Mouse (Mus musculus): ENCODE results near the gene Trank1.

Trank1 gene

DNA sequence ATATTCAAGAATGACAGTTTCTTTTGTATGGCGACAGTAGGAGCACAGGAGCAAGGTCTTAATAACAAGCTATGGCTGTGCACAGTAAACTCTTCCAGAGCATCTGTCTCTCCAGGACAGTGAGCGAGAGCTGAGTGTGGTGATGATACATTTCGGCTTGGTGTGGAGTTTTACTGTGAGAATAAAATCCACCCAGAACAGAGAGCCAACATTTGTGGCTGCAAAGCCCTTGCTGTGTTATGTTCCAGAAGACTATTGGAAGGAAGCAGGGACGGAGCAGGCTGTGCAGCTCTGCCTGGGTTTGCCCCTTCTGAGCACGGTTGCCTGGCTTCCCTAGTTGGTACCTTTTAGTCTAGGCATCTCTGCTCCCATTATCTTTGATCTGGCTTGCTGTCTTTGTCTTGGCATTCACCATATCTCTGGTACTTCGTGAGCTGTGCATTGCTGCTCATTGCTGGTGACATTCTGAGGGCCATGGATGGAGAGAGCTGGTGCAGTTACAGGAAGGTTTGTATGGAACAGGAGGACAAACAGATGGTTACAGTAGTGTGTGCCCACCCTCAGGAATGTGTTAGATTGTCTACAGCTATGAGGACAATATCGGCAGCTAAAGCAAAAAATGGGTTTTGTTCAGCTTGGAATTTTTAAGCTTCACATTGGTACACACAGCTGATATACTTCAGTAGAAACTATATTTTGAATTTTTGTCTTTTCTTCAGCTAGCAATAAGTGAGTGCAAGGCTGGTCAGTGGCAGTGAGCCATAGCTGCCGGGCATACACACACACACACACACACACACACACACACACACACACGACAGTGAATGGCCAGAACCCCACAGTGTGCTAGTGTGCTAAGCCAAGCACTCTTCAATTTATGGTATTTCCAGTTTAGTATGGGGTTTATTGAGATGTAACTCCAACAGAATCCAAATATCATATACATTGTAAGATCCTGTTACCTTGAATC is 69.8 kb downstream of the Trank1 start:
- no peak for DNase-seq (ENCODE audit: low read depth, low spot score)

- no peak for DNase-seq (ENCODE audit: low read depth, low spot score)
These were observed 70.9 kb downstream of the Trank1 start for GRCm38 (mm10) chr9:111382469-111382868.

DNA sequence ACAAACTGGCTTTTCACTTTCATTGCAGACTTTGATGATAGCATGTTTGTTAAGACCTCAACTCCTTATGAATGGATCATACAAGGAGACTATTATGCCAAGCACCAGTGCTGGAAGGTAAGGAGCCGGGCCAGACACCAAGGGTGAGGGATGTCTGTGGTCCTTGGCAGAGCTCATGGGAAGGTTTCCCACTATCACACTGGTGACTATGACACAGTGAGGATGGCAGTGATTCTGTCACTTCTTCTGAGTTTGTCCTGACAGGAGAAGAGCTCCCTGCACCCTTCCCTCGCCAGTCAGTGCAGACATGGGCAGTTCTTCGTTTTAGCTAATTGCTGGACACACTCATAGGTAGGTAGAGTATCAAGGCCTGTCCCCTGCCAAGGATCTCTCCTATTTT is 71.5 kb downstream of the Trank1 start:
- DNase-seq (ENCODE audit: low read depth, low spot score) = no peak

GRCm38 (mm10) chr9:111383756-111384155 is 72.2 kb downstream of the Trank1 start:
- peak; percentile 6 for DNase-seq (ENCODE audit: low read depth, low spot score)

DNA sequence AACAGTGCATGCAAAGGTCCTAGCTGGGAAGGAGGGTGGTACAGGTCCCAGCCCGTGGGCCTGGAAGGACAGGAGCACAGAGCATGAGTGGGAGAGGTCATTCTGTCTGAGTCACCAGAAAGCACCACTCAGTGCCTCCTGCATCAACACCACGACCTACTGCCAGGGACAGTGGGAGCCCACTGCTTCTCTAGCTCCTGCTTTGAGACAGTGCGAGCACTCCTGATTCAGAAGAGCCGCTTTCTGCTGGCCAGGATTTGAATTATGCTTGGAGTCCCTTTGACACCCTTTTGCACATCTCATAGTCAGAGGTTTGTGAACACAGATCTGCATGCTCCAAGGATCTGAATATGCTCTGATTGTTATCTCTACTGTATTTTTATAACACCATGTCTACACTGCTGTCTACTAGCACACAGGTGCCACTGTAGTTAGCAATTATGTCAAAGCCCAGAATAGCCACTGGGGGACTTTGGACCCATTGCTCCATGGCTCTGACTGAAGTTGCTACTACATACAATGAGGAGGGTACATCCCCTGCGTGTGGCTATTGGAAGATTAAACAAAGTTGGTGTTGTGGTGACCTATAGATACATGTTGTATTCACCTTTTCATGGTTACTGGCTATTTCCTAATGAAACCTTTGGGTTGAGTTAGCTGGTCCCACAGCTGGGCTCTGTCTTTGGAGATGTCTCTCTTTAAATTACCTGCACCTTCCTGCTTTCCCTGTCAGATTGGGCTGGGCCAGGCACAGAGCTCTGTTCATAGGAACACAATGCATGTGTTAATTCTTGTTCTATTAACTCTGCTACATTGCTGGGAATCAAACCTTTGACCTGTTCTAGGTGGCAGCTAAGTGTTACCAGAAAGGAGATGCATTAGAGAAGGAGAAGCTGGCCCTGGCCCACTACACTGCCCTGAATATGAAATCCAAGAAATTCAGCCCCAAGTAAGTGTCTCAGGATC is 74.3 kb downstream of the Trank1 start:
- DNase-seq (ENCODE audit: low read depth, low spot score) = no peak

- DNase-seq (ENCODE audit: low read depth, low spot score) = no peak
These were observed 75.0 kb downstream of the Trank1 start for GRCm38 (mm10) chr9:111386569-111386968.

- no peak for DNase-seq (ENCODE audit: low read depth, low spot score)
These were observed 76.0 kb downstream of the Trank1 start for GRCm38 (mm10) chr9:111387576-111387975.

- no peak for DNase-seq (ENCODE audit: low read depth, low spot score)
These were observed 78.5 kb downstream of the Trank1 start for GRCm38 (mm10) chr9:111390016-111390415.

DNA sequence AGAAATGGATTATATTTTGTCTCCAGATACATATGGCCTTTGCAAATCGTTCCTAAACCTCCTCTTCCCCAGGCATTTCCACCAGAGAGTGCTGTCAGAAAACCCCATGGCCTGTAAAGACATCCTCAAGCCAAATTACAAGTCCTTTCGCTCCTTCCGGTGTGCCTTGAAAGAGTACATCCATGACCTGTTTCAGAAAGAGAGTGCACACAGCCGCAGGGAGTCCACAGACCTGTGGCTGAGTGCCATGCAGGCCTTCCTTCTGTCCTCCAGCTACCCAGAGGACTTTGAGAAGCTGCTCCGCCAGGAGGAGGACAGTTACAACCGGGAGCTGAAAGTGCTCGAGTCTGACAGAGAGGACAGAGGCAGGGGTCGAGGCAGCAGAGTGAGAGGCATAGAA is 79.5 kb downstream of the Trank1 start:
- no peak for DNase-seq (ENCODE audit: low read depth, low spot score)

- DNase-seq (ENCODE audit: low read depth, low spot score) = no peak
These were observed 80.4 kb downstream of the Trank1 start for GRCm38 (mm10) chr9:111391926-111392442.

DNA sequence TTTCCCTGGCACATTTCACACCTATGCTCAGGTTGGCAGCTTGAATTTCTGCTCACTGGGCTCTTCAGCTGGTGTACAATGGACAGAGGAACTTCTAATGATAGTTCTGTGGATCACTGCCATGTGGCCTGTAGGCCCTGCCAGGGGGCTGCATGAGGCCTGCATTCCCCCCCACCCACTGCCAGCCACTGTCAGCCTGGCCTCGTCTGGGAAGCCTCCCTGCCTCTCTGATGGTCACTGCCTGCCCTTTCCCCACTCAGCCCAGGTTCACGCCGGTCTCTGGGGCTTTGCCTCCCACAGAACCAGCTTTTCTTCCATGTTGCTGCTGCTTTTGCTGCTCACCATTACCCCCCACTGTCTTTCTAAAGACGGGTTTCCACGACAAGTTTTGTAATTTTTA is 83.7 kb downstream of the Trank1 start:
- no peak for DNase-seq (ENCODE audit: low read depth, low spot score)

DNA sequence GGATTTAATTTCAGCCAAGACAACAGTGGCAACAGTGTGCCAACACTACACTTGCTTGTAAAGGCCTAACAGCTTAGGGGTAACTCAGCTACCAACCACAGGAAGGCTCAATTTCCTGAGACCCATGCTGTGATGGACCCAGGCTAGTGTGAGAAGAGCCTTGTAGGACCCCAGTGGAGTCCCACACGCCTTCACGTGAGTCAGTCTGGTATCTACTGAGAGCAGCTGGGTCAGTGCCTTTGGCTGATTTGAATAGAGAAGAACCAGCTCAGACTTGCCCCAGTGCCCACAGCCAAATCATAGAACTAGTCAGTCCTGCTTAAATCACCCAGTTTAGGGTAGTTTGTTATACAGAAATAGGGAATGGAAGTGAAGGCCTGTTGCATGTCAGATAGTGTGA is 86.5 kb downstream of the Trank1 start:
- no peak for DNase-seq (ENCODE audit: low read depth, low spot score)

- no peak for DNase-seq (ENCODE audit: low read depth, low spot score)
These were observed 88.5 kb downstream of the Trank1 start for GRCm38 (mm10) chr9:111400089-111400488.

- no peak for DNase-seq (ENCODE audit: low read depth, low spot score)
These were observed 91.6 kb downstream of the Trank1 start for GRCm38 (mm10) chr9:111403159-111403558.

DNA sequence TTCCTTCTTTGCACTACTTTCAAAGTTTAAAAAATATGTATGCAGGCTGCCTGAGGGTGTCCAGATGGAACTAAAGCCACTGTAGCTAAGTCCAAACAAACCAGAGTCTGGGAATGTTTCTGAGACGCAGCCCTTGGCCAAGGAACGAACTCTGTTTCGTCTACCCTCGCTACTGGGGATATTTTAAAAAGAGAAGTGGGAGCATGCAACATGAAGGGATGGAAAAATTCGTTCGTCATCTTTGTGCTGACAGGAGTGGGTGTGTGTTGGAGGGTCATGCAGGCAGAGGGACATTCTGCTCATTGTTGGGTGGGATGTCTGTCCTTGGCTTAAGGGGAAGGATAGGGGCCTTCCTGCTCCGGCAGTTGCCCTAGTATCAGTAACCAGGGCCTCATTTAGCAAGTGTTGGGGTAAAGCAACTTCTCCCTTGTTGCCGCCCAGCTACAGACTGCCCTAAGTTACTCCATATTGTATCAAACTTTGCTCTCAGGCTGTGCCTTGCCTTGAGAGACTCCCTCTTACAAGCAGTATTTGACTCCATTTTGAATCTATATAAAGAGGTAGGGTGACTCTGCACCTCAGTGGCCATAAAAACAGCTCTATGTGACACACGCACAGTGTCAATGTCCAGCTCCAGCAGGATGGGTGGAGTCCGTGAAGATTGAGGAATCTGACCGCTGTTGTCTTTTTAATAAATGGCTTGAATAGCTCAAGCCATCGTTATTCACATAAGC is 93.0 kb downstream of the Trank1 start:
- DNase-seq (ENCODE audit: low read depth, low spot score) = no peak

DNA sequence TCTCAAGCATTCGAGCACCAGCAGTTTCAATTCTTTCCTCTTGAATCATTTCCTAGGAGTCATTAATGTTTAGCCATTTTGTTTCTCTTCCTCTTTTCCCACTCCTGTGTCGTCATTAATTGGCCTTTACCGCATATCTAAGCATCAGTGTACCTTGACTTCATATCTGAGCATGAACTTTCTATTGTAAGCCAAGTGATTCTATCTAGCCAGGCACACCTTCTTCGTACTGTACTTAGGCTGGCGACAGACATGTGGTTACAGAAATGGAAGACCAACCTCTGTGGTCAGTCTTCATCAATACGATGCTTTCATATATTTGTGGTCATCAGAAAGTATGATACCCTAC is 93.5 kb downstream of the Trank1 start:
- no peak for DNase-seq (ENCODE audit: low read depth, low spot score)

GRCm38 (mm10) chr9:111408012-111408411 is 96.5 kb downstream of the Trank1 start:
- DNase-seq (ENCODE audit: low read depth, low spot score) = no peak

DNA sequence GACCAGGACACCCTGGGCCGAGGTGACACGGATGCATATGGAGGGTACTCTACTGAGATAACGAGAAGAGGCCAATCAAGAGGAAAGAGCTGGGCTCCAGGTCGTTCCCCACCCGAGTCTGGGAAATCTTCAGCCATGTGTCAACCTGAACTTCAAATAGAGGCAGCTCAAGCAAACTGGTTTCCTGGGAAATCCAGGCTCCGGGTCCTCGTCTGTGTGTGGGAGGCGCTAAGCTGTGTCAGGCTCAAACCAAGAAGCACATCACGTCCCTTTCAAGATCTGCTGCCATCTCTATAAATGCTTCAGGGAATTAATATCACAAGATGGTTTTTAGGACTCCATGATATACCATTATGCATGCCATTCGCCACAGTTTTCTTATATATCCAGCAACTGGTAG is 96.9 kb downstream of the Trank1 start:
- no peak for DNase-seq (ENCODE audit: low read depth, low spot score)

DNA sequence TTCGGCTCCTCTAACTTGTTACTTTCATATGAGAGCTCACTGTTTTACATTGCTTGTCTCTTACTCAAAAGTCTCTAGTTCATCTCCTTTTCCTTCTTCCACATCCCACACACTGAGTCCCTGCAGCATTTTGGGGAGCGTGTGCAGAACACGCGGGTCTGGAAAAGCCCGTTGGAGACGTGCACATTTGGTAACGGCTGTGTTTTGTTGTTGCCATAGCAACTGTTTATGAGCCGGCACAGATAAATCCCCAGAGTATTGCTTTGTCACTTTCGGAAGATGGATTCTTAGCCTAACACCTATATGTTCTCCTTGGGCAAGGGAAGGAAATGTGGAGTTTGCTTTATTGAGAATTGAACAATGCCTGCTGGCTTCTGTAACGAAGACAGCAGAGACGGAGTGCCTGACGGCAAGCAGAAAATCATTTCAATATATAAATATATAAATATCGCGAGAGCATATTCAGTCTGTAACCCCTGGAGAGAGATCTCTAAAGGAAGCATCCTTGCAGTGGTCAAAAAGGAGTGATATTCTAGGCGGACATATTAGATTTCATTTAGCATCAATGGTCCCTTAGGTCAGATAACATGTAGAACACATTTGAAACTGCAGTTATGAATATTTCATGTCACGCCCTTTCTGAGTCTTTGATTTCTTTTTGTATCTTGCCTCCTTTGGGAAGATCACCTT is 101.1 kb downstream of the Trank1 start:
- DNase-seq (ENCODE audit: low read depth, low spot score) = no peak

DNA sequence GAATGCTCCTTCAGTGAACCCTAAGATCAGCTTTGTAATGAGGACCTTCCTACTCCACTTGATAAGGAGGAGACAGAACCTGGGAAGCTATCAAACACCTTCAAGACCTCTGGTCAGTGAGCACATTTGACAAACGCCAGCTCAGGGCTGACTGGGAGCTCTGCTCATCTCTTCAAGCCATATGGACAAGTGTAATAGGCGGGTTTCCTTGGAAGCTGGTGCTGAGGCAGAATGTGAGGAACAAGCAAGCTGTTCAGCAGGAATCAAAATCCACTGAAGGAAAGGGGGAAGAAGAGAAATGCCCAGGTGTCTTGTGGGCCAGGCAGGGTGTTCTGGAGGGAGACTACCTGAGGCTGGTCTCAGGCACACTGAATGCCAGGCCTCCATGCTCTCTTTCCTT is 110.3 kb downstream of the Trank1 start:
- no peak for DNase-seq (ENCODE audit: low read depth, low spot score)

DNA sequence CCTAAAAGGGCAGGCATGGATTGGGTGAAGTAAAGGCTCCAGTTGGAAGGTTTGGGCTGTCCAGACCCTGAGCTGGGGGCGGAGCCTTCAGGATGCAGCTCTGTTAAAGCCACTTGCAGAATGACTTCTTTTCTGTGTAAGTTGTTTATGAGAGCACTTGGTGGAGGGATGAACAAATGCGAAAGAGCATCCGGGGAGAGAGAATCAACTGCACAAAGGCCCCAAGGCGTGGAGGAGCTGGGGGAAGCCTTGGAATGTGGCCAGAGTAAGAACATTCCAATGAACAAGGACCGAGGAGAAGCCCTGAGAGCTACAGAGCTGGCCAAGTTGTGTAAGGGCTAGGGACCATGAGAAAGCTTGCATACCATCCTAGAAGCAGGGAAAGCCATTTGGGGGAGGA is 111.0 kb downstream of the Trank1 start:
- DNase-seq (ENCODE audit: low read depth, low spot score) = no peak

Data from CD4-positive helper T cell, adult 2 months (primary cell).